Mouse (Mus musculus) heart, adult 2 months (tissue): Measurements from ENCODE around the gene Abhd17b.
"Not testable (repeated sequence)": the region's sequence is repeated elsewhere in the genome, so short reads cannot be mapped to it uniquely, and the experiment has no call there.

ENCODE experiments used
- CTCF ChIP-seq: fragments of 200-600 bp; IDR thresholded peaks from 2 replicates; pipeline ENCODE4 v1.8.1; 2022; ENCODE audit warnings: antibody characterized with exemption, mild to moderate bottlenecking, moderate library complexity
- EP300 ChIP-seq: fragments of 200-500 bp; IDR thresholded peaks from 2 replicates; pipeline ENCODE4 v1.6.1; 2011; ENCODE audit warnings: low read depth, low read length, control low read depth; ENCODE audit not compliant: insufficient read depth
- POLR2A ChIP-seq: fragments of 200-500 bp; IDR thresholded peaks from 2 replicates; pipeline ENCODE4 v1.6.1; 2011; ENCODE audit warnings: mild to moderate bottlenecking, low read depth, low read length, control low read depth; ENCODE audit not compliant: insufficient read depth

GRCm38 (mm10) chr19:21628440-21628839, 24.5 kb upstream of the Abhd17b start:
- TF ChIP-seq CTCF, POLR2A, EP300: not testable (repeated sequence)
